Mouse (Mus musculus): Measurements from ENCODE around the gene Chodl.

The Chodl gene

GRCm38 (mm10) chr16:78930382-78931286 lies at the start of gene Chodl:
Gene Chodl, plus strand, starts transcription at chr16:78930948.
- in situ Hi-C loops (cut with MboI, MseI), result no loop called here

GRCm38 (mm10) chr16:78922644-78923043 lies 8.1 kb upstream of the Chodl start:
- in situ Hi-C loops (cut with MboI, MseI), result no loop called here

GRCm38 (mm10) chr16:78931287-78932025 lies 708 bp downstream of the Chodl start:
- in situ Hi-C loops (cut with MboI, MseI), result no loop called here

- in situ Hi-C loops (cut with MboI, MseI), result no loop called here
Observed at GRCm38 (mm10) chr16:78934298-78934697, 3.5 kb downstream of the Chodl start.

- in situ Hi-C loops (cut with MboI, MseI), result no loop called here
Observed at GRCm38 (mm10) chr16:78937755-78938154, 7.0 kb downstream of the Chodl start.

- in situ Hi-C loops (cut with MboI, MseI), result no loop called here
Observed at GRCm38 (mm10) chr16:78950359-78950758, 19.6 kb downstream of the Chodl start.

- in situ Hi-C loops (cut with MboI, MseI), result no loop called here
Observed at GRCm38 (mm10) chr16:78957434-78957833, 26.7 kb downstream of the Chodl start.

- in situ Hi-C loops (cut with MboI, MseI), result no loop called here
Observed at GRCm38 (mm10) chr16:78969091-78969731, 38.5 kb downstream of the Chodl start.

GRCm38 (mm10) chr16:78974099-78974498 lies 43.4 kb downstream of the Chodl start:
- in situ Hi-C loops (cut with MboI, MseI), result no loop called here

- in situ Hi-C loops (cut with MboI, MseI), result no loop called here
Observed at GRCm38 (mm10) chr16:78976384-78976783, 45.6 kb downstream of the Chodl start.
